Mouse (Mus musculus) thymus, postnatal 0 days (tissue): Measurements from ENCODE around the gene Dnah14. TPM values are rescaled to one million over a fixed set of nuclear protein-coding genes. Genes with fewer than 3 reads are reported as not detected.

Source experiments
- DNase-seq: peaks from one replicate; pipeline ENCODE4 v3.0.0-alpha.2; 2015; ENCODE audit warnings: low spot score
- polyA plus RNA-seq: library from polyadenylated mRNA; unstranded; fragments of >200 nt; fragmentation: Nextera tagmentation; extraction: Ambion mirVana; gene quantifications from 2 replicates; pipeline ENCODE4 v1.2.1, GENCODE M21; 2015

The Dnah14 gene
- polyA plus RNA-seq, 1 experiment from 2014 or later, result 6.2 TPM

GRCm38 (mm10) chr1:181599376-181599775 lies 23.0 kb downstream of the Dnah14 start:
- peak; percentile 11 for DNase-seq

DNA sequence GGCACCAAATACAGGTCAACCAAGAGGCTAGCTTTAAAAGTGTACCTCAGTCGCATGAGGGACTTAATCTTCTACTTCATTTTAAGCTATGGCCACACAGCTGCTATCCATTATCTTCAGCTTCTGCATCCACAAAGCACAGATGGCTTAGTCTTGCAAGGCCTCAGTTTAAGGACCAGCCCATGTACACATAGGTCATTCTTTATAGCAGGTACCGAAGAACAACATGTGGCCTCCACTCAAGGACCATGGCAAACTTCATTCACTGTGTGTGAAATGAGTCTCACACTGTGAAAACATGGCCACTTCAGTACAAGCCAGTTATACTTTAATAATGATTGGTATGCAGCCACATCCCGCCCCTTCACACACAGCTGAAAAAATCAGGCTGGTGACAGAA lies 34.8 kb downstream of the Dnah14 start:
- DNase-seq, result no peak

DNA sequence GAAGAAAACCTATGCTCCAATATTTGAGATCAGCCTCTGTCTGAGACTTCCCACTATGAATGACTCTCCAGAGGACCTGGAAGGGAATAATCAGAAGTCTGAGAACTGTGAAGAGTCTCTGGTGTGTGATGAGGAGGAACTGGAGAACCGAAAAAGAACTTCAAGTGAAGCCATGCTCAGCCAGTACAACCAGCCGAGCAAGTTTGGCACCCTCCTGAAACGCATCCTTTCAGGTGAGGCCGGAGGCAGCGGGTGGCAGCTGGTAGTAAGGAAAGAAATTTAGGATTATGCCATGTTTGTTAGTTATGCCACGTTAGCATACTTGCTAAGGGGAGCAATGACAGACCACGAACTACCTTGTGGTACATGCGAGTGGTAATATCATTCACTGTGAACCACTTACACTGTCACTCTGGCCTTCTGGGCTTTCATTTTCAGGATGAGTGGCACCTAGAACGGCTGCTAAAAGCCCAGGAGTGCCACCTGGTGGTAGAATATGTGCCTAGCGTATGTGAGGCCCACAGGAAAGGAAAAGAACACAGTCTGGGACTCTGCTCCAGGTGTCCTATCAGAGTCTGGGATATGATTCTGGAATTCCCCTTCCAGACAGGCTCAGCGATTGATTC lies 39.6 kb downstream of the Dnah14 start:
- DNase-seq, result peak; percentile 70

DNA sequence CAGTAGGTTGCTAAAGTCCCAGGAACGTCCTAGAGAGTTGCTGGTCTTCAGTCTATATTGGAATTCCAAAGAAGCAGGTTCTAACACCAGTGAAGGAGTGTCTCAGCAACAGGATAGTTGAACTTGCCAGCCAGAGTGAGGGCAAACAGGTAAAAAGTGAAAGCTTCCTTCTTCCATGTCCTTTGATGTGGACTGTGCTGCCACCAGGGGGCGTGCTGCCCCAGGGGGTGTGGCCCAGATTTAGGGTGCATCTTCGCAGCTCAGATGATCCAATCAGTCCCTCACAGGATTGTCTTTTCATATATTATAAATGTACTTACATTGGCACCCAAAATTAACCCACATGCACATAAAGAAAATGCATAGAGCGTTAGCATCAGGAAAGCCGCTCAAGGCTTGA lies 41.0 kb downstream of the Dnah14 start:
- peak; percentile 70 for DNase-seq

- DNase-seq, result no peak
These were observed 46.9 kb downstream of the Dnah14 start for GRCm38 (mm10) chr1:181623149-181623680.

DNA sequence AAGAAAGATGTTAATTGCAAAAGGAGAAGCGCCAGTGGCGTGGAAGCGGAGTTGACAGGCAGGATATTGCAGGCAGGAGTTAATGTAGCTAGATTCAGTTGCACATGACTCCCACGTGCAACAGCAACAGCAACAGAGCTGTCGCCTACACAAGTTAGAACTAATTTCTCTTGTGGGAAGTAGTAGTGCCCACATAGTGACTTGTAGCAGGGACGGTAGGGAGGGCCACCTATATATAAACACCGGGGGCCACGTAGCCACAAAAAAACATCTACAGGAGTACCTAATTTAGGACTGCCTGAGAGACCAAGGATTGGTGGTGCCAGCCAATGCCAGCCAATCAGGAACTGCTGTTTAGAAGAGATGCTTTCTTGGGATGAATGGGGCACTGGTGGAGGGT lies 48.5 kb downstream of the Dnah14 start:
- DNase-seq, result no peak

GRCm38 (mm10) chr1:181628276-181628675 lies 51.9 kb downstream of the Dnah14 start:
- no peak for DNase-seq

DNA sequence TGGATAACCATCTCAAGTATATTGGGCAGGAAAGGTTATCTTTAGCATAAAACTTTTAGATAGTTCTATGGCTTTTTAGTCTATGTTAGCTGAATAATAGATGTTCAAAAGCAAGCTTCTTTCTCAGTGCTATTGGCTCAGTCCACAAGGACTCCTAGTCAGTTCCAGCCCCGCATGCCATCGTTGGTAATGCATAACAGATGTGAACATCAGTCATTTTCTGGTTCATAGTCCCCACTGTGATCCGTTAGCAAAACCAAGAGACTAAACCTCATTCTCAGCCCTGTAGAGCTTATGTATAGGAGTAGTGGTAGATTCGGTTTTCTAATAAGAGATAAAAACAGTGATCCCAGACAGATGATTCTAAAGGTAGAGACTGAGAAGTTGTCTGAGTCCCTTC lies 55.0 kb downstream of the Dnah14 start:
- no peak for DNase-seq

DNA sequence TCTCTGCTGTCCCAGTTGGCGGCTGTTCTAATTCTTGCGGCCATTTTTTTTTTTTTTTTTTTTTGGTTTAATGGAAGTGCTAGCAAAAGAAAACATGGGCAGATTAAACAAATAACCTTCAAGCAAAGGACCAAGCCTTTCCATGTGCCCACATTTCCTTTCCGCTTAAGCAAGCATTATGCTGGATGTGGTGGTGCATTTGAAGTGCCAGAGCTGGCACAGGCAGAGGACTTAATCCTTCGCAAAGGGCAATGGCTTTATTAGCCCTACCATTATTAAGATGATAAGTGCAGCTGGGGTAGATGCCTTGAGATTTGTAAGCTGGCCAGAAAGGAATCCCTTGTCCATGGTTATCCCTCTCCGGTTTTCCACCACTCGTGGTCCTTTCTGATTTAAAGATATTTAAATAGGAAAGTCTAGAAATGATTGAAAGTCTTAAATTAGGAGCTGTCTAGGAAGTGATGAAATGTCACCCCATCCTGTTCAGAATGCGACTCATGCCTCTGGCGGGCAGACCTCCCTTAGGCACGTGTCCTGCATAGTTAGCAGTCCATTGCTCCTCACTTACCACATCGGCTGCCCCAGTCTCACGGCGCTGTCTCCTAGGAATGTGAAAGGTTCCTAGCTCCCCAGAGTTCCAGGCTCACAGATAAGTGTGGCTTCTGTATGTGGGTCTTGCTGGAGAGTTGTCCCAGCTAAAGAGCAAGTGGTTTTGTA lies 61.8 kb downstream of the Dnah14 start:
- DNase-seq, result no peak

GRCm38 (mm10) chr1:181640383-181640782 lies 64.0 kb downstream of the Dnah14 start:
- DNase-seq, result no peak

DNA sequence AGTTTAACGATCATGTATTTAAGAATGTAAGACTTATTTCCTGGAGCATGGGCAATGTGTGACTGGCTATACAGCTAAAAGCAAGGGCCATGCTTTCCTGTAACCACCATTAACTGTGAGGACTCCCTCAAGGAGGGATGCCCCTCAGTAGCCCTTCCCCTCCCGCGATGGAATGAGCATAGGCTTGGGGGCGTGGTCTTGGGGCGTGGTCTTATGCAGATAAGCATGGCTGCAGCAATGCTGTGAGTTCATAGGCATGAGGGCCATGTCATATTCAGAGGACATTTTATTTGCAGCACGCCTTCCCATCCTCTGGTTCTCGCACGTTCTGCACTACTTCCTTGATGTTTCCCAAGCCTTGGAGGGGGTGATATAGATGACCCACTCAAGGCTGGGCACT lies 71.1 kb downstream of the Dnah14 start:
- peak; percentile 7 for DNase-seq

GRCm38 (mm10) chr1:181653481-181653880 lies 77.1 kb downstream of the Dnah14 start:
- no peak for DNase-seq

DNA sequence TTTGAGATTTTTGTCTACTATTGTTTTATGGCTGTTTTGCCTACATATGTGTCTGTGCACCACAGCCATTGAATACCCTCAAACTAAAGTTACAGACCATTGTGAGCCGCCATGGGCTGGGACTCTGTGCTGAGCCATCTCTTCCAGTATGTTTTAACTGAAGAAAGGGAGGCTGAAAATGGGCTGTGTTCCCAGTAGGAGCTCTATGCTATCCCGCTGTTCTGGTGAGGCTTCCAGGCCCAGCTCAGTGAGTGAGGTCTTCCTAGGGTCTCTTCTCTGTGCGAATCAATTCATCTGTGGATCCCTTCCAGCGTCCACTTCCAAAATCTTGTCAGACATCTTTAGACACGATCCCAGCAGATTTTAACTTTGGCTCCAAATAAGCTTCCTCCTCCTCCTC lies 80.1 kb downstream of the Dnah14 start:
- no peak for DNase-seq

- no peak for DNase-seq
These were observed 90.4 kb downstream of the Dnah14 start for GRCm38 (mm10) chr1:181666801-181667200.

- DNase-seq, result no peak
These were observed 118.6 kb downstream of the Dnah14 start for GRCm38 (mm10) chr1:181694729-181695498.

DNA sequence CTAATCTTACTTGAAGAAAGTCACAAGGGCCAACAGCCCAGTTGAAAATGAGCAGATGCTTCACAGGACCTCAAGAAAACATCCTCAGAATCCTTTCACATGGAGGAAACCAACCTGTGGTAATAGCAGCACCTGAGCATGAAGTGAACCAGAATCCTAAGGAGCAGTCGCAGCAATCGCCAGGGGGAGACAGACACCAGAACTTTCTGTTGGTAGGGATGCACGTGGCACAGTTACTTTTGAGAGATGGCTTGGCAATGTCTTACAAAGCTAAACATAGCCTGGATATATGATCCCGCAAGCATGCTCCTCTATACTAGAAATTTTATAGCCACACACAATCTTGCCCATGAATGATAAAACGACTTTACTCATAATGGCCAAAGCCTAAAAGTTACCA lies 152.3 kb downstream of the Dnah14 start:
- peak; percentile 54 for DNase-seq

DNA sequence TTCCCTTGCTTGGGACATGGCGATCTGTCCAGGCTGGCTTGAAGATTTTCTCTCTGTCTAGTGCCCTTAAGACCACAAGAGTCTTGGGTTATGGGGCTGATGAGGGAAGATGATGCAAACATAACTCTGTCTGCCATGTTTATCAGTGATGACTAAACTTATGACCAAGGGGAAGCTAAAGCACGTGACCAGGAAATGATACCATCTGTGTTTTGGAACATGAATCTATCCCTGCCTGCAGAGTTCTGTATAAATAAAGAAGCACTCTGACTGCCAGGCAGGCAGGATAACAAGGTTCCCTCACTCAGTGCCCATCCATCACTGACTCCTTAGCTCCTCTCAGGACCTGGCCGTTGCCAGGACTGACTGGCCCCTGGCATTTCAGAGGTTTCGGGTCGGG lies 157.2 kb downstream of the Dnah14 start:
- DNase-seq, result no peak

DNA sequence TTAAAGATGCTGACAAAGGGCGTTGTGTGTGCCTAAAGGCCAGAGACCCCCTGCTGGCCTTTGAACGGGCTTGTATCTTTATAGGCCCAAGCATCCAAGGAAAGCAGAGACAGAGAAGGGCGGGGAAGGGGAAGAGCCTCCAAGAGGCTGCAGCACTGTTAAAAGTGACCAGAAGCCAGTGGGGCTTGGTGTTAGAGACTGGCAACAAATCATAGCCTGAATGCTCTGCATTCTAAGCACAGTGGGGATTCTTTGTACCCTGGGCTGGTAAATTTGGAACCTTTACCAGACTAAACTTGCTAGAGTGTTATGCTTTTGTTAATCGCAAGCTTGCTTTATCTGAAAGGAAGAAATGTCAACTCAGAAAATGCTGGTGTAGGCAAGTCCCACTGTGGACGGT lies 163.9 kb downstream of the Dnah14 start:
- no peak for DNase-seq

- DNase-seq, result no peak
These were observed 166.0 kb downstream of the Dnah14 start for GRCm38 (mm10) chr1:181742251-181742885.

- no peak for DNase-seq
These were observed 193.0 kb downstream of the Dnah14 start for GRCm38 (mm10) chr1:181769392-181769791.

- DNase-seq, result no peak
These were observed 195.5 kb downstream of the Dnah14 start for GRCm38 (mm10) chr1:181771871-181772270.

GRCm38 (mm10) chr1:181776541-181776940 lies 200.2 kb downstream of the Dnah14 start:
- no peak for DNase-seq
